Mouse (Mus musculus): ENCODE measurements at regions not wholly inside any gene's neighbourhood (a gene's known extent, or its start where the extent isn't known, plus 50 kb on each side); places are given as distances from the start of the nearest gene placed in this dataset.
"Not testable (repeated sequence)": the region's sequence is repeated elsewhere in the genome, so short reads cannot be mapped to it uniquely, and the experiment has no call there.

DNA sequence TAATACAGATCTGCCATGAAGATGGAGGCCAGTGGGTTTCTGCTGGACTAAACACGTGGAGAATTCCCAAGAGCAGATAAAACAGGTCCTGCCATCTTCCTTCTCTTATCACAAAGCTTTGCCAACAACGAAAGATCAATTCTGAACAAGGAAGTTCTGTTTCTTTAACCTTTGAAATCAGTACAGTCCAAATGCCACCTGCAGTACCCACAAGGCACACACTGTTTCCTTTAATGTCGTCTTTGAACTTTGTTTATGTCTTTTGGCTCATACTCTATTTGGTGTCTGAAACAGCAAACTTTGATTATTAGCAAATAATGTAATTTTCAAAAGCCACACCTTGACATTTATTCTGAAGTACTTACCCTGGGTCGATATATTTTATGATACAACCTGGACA, 536.5 kb downstream of the Bckdhb start:
- no peak overlapping the region for H3K27ac ChIP-seq (replicated peaks)
- ATAC-seq (ENCODE audit: low read depth), result no peak
- H3K9me3 ChIP-seq, result no peaks in the 10 kb centered on the region
- H3K4me3 ChIP-seq, result no peak overlapping the region
- H3K36me3 ChIP-seq, result no peaks in the 10 kb centered on the region
- WGBS, result 76% methylated on average over 4 of the region's 4 CpGs
- H3K27me3 ChIP-seq, result no peaks in the 10 kb centered on the region
- H3K9ac ChIP-seq, result no peak overlapping the region
- H3K4me1 ChIP-seq (replicated peaks), result no peaks in the 10 kb centered on the region
- no peak overlapping the region for H3K4me2 ChIP-seq

DNA sequence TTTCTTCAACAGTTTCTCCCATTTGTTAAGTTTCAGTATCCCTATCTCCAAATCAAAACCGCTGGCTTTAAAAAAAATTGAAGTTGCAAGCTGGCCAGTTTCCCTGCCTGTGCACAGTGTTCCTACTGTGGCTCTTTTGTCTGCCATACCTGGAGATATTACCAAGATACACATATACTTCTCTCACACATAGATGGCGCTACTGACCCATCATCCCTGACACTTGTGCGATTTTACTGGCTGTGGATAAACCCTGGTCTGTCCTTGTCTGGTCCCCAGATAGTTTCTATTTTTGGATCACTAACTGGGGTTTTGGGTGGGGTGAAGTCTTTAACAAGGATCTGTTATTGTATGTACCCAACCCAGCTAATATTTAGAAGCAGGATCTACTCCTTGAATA, 541.8 kb downstream of the Bckdhb start:
- ATAC-seq (ENCODE audit: low read depth), result no peak
- H3K4me3 ChIP-seq, result no peak overlapping the region
- no peaks in the 10 kb centered on the region for H3K9me3 ChIP-seq
- no peak overlapping the region for H3K9ac ChIP-seq
- no peaks in the 10 kb centered on the region for H3K4me1 ChIP-seq (replicated peaks)
- H3K27ac ChIP-seq (replicated peaks), result no peak overlapping the region
- WGBS, result 13% methylated on average over 3 of the region's 3 CpGs
- no peak overlapping the region for H3K4me2 ChIP-seq
- H3K36me3 ChIP-seq, result no peaks in the 10 kb centered on the region
- H3K27me3 ChIP-seq, result no peaks in the 10 kb centered on the region

DNA sequence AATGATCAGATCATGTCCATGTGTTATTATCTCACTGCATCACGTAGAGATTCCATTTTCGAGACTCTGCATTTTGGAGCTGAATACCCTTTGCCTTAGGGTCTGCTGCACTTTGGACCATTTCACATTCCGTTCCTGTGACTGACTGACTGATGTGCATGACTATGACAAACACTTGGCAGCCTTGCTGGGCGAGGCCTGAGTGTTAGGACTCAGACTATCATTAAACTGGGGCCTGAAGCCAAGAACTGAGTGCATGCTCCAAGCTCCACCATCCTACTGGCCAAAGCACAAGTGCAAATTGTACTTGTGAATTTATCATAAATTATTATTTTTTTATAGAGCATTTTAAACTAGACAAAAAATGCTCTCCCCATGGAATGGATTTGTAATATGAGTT, 547.8 kb downstream of the Bckdhb start:
- no peak overlapping the region for H3K4me3 ChIP-seq
- no peaks in the 10 kb centered on the region for H3K9me3 ChIP-seq
- ATAC-seq (ENCODE audit: low read depth), result no peak
- H3K4me2 ChIP-seq, result no peak overlapping the region
- 83% methylated on average over 4 of the region's 4 CpGs for whole genome bisulfite sequencing
- no peak overlapping the region for H3K9ac ChIP-seq
- no peaks in the 10 kb centered on the region for H3K36me3 ChIP-seq
- no peak overlapping the region for H3K27ac ChIP-seq (replicated peaks)
- no peaks in the 10 kb centered on the region for H3K4me1 ChIP-seq (replicated peaks)
- H3K27me3 ChIP-seq, result no peaks in the 10 kb centered on the region

DNA sequence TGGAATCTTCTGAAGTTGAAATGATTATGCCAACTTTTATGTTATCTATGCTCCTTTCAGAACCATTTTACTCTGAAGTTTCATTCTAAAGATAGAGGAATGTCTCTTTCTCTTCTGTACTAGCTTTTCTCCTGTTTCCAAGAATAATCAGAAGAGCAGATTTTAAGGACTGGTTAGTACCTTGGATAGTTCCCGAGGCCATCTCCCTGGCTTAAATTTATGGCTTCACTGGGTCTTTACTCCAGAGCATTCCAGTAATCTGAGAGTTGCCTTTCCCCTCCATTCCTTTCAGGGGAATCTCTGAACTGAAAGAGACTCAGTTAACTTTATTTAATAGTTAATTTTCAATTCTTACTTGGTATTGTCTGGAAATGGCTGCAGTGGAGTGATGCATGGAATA, 551.0 kb downstream of the Bckdhb start:
- H3K4me1 ChIP-seq (replicated peaks), result no peaks in the 10 kb centered on the region
- no peaks in the 10 kb centered on the region for H3K27me3 ChIP-seq
- H3K4me2 ChIP-seq, result no peak overlapping the region
- no peak overlapping the region for H3K9ac ChIP-seq
- no peaks in the 10 kb centered on the region for H3K36me3 ChIP-seq
- H3K9me3 ChIP-seq, result no peaks in the 10 kb centered on the region
- no peak for ATAC-seq (ENCODE audit: low read depth)
- no peak overlapping the region for H3K4me3 ChIP-seq
- H3K27ac ChIP-seq (replicated peaks), result no peak overlapping the region
- WGBS, result 45% methylated on average over 1 of the region's 1 CpGs

DNA sequence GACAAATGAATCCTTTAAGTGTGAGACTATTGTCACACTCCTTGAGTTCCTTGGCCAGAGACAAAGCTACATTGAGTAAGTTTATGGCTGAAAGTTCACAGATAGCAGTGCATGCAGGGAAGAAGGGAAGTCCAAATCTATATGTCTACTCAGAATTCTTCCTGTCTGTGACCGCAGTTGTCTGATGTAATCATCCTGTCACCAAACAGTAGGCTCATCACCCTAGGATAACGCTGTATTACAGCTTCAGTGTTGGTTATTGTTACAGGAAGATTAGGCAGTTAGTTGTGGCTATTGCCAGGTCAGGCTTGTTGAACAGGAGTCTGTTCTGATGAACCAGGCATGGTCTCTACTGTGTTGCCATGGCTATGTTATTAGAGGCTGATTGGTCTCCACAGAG, 574.6 kb downstream of the Bckdhb start:
- Histone ChIP-seq H3K4me3 (no peak overlapping the region), H3K27me3 (no peaks in the 10 kb centered on the region), H3K9me3 (no peaks in the 10 kb centered on the region), H3K27ac (replicated peaks) (no peak overlapping the region), H3K36me3 (no peaks in the 10 kb centered on the region), H3K4me2 (no peak overlapping the region), H3K4me1 (replicated peaks) (no peaks in the 10 kb centered on the region), H3K9ac (no peak overlapping the region)
- WGBS, result 90% methylated on average over 2 of the region's 2 CpGs
- no peak for ATAC-seq (ENCODE audit: low read depth)

DNA sequence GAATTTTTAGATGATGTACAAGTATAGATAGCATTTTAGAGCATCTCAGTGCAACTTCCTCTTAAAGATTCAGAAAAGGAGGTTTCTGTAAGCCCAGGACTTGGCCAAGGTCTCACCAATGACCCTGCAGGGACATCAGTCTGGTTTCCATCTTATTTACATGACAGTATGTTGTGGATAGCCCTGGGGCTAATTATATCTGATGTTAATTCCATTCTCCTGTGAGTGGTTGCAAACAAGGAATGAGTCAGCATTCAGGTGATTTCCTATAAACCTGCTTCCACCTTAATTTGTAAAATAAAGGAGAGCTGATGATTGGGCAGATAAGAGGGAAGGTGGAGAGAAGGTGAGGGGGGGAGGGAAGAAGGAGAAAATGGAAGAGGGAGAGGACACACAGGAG, 578.0 kb downstream of the Bckdhb start:
- not testable (repeated sequence) for ATAC-seq (ENCODE audit: low read depth); H3K27ac ChIP-seq (replicated peaks); H3K9ac ChIP-seq; H3K4me1 ChIP-seq (replicated peaks); H3K9me3 ChIP-seq; H3K27me3 ChIP-seq; H3K36me3 ChIP-seq; H3K4me2 ChIP-seq; H3K4me3 ChIP-seq

DNA sequence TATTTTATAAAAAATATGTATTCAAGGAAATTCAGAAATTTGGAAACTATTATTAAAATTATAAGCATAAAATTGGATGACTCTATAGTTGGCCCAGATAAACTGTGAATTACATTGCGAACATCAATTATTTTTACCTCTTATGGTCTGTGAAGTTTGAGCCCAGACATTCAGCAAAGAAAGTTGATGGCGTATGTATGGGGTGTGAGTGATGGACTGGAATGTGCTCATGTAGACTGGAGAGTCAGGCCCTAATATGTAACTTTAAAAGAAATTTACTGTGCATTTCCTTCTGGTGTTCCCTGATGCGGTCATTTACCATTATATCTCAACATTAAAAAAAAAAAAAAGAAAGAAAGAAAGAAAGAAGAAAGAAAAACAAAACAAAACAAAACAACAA, 592.1 kb downstream of the Bckdhb start:
- no peaks in the 10 kb centered on the region for H3K36me3 ChIP-seq
- no peak for ATAC-seq (ENCODE audit: low read depth)
- H3K9ac ChIP-seq, result no peak overlapping the region
- H3K4me3 ChIP-seq, result no peak overlapping the region
- WGBS, result 97% methylated on average over 3 of the region's 3 CpGs
- no peak overlapping the region for H3K4me2 ChIP-seq
- no peaks in the 10 kb centered on the region for H3K4me1 ChIP-seq (replicated peaks)
- no peaks in the 10 kb centered on the region for H3K27me3 ChIP-seq
- H3K9me3 ChIP-seq, result no peaks in the 10 kb centered on the region
- H3K27ac ChIP-seq (replicated peaks), result no peak overlapping the region

DNA sequence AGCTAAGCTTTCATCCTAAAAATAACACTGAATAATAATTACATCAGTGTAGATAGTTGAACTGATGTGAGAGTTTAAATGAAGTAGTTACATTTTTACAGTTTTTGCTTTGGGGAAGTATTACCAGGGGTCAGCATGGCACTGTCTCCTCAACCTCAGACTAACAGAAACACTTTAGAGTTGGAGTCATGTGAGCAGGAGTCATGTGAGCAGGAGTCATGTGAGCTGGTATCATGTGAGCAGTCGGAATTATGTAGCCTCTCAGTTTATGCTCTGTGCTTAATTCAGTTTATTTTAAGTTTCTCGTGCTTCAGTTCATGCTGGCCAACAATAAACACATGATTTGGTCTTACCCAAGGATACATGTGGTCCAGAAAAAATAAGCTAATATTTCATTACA, 620.5 kb downstream of the Bckdhb start:
- no peaks in the 10 kb centered on the region for H3K4me1 ChIP-seq (replicated peaks)
- no peak overlapping the region for H3K9ac ChIP-seq
- ATAC-seq (ENCODE audit: low read depth), result no peak
- H3K27me3 ChIP-seq, result no peaks in the 10 kb centered on the region
- no peaks in the 10 kb centered on the region for H3K36me3 ChIP-seq
- H3K27ac ChIP-seq (replicated peaks), result no peak overlapping the region
- no peak overlapping the region for H3K4me2 ChIP-seq
- WGBS, result 77% methylated on average over 2 of the region's 2 CpGs
- H3K9me3 ChIP-seq, result no peaks in the 10 kb centered on the region
- no peak overlapping the region for H3K4me3 ChIP-seq

DNA sequence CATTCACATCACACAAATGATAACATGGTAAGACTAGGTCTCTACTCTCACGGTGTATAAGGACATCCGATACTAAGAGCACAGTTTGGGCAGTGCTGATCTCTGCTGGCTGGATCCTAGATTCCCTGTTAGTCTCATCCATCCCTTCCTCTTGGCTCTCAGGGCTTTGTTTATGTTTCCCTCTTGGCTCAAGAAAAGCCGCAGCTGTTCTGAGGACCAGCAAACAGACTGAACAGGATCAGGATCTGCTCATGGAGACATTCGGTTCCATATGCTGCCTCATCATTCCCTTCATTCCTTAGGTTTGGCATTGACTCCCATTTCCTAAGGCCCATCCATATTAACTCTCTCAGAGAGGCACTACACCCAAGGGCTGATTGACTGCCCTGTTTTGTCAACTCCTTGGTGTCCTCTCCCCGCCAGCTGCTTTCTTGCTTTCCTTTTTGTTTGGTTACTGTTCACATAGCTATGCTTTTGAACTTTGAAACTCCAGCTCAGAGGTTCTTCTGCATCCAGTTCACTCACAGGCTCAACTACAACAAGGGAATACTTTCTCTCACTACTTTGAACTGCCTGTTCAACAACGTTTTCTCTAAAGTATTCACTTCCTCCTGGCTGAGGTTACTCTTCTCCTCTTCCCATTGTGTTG, 623.2 kb downstream of the Bckdhb start:
- Histone ChIP-seq H3K4me1 (replicated peaks) (no peaks in the 10 kb centered on the region), H3K27ac (replicated peaks) (no peak overlapping the region), H3K27me3 (no peaks in the 10 kb centered on the region), H3K4me3 (no peak overlapping the region), H3K4me2 (no peak overlapping the region), H3K36me3 (no peaks in the 10 kb centered on the region), H3K9me3 (no peaks in the 10 kb centered on the region), H3K9ac (no peak overlapping the region)
- 80% methylated on average over 6 of the region's 6 CpGs for WGBS
- ATAC-seq (ENCODE audit: low read depth), result no peak

DNA sequence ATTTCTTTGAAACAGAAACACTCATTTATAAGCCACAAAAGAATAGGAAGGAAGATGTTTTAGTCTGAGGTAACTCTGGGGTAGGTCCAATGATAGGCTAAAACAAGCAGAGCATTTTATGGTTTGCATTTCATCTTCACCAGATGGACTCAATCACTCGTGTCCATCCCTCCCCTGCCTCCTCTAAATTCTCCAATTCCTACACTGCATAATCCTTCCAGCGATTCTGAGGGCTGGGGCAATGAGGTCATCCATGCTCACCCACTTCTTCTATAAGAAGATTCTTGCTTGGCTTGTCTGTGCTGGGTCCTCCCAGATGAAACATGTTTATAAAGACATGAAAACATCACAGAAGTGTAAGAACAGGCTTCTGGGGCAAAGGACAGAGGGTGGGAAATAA, 630.3 kb downstream of the Bckdhb start:
- Histone ChIP-seq H3K9me3 (no peaks in the 10 kb centered on the region), H3K4me3 (no peak overlapping the region), H3K27ac (replicated peaks) (no peak overlapping the region), H3K4me2 (no peak overlapping the region), H3K27me3 (no peaks in the 10 kb centered on the region), H3K4me1 (replicated peaks) (peaks cover 8% of the 10 kb centered on the region; the same call in 1 of the 2 replicates), H3K36me3 (no peaks in the 10 kb centered on the region), H3K9ac (no peak overlapping the region)
- ATAC-seq (ENCODE audit: low read depth), result no peak
- WGBS, result 40% methylated on average over 2 of the region's 2 CpGs

DNA sequence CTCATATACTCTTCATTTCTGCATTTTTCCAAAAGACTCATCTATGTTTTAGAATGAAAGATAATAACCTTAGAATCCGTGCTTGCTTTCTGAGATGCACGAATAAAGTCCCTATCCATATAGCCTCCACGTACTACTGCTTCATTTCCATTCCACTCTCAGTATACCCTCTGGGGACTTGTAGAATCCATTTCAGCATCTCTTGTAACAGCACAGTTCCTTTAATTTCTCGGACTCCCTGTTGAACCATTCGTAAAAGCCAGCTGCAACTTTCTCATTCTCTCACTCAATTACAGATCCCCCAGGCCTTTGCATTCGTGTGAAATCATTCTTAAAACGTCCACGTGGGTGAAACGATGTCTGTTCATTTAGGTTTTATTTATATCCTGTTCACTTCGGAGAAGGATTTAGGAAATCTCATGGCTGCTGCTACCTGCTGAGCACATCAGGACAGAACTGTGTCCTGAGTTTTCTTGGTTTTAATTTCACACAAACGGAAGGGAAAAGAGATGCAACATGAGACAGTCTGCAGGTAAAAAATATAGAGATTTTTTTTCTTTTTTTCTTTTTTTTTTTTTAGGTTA, 631.4 kb downstream of the Bckdhb start:
- Histone ChIP-seq H3K36me3 (no peaks in the 10 kb centered on the region), H3K9me3 (no peaks in the 10 kb centered on the region), H3K27me3 (no peaks in the 10 kb centered on the region), H3K4me1 (replicated peaks) (peaks cover 8% of the 10 kb centered on the region; the same call in 1 of the 2 replicates), H3K27ac (replicated peaks) (no peak overlapping the region), H3K4me2 (peak overlapping the region; percentile 26; the same call in 1 of the 2 replicates), H3K4me3 (no peak overlapping the region), H3K9ac (no peak overlapping the region)
- WGBS, result 38% methylated on average over 11 of the region's 11 CpGs
- peak; percentile 67 for ATAC-seq (ENCODE audit: low read depth)

DNA sequence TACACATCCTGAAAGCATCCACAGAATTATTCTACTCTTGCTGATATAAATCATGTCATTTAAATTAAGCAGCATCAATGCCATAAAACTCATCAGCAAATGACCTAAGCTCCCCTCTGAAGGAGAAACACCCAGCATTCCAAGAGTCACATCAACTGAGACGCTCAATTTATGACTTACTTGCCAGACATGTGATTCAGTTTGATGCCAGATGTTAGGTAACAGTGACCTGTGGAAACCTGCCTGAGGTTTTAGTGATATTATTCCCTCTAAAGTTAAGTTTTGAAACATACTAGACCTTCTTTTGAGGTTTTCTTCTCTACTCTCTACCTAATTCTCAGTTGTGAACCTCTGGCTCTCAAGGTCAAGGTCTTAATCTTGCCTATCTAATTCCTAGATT, 633.4 kb downstream of the Bckdhb start:
- Histone ChIP-seq H3K9me3 (no peaks in the 10 kb centered on the region), H3K27ac (replicated peaks) (no peak overlapping the region), H3K27me3 (no peaks in the 10 kb centered on the region), H3K4me3 (no peak overlapping the region), H3K4me1 (replicated peaks) (peaks cover 8% of the 10 kb centered on the region; the same call in 1 of the 2 replicates), H3K9ac (no peak overlapping the region), H3K36me3 (no peaks in the 10 kb centered on the region), H3K4me2 (no peak overlapping the region)
- no peak for ATAC-seq (ENCODE audit: low read depth)
- WGBS, result 88% methylated on average over 1 of the region's 1 CpGs

DNA sequence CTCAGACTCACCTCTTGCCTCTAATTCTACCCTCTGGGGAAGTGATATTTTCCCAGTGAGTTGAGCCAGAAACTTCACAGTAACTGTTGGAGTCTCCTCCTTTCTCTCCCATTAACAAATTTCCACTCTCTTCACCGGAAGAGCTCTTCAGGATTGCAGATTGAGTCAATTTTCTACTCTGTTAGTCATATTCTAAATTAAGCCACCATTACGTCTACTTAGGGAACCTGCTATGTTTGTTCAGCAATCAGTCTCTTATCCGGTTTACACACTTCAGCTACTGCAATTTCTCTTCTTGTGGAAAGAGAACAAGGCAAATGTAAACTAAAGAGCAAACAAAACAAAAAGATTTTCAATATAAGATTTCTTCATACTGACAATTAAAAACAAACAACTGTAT, 644.6 kb downstream of the Bckdhb start:
- 78% methylated on average over 3 of the region's 3 CpGs for WGBS
- no peak overlapping the region for H3K4me2 ChIP-seq
- H3K4me3 ChIP-seq, result no peak overlapping the region
- no peaks in the 10 kb centered on the region for H3K4me1 ChIP-seq (replicated peaks)
- no peak overlapping the region for H3K9ac ChIP-seq
- H3K36me3 ChIP-seq, result no peaks in the 10 kb centered on the region
- H3K27ac ChIP-seq (replicated peaks), result no peak overlapping the region
- no peak for ATAC-seq (ENCODE audit: low read depth)
- H3K27me3 ChIP-seq, result no peaks in the 10 kb centered on the region
- no peaks in the 10 kb centered on the region for H3K9me3 ChIP-seq

Data from neural tube, embryonic 13.5 days (tissue).